Mouse (Mus musculus): ENCODE data around the gene Wrnip1. TPM values are rescaled to one million over a fixed set of nuclear protein-coding genes. Genes with fewer than 3 reads are reported as not detected.
A peak's percentile ranks its signal among the peaks of the same experiment; 100 is the strongest.

The Wrnip1 gene
- polyA plus RNA-seq, 1 experiment = 25.5 TPM

- Histone ChIP-seq H3K27me3 (replicated peaks; ENCODE audit: control insufficient read depth, insufficient read depth, low read length) (no peaks in the 10 kb centered on the region), H3K27ac (ENCODE audit: insufficient read depth, low read depth, low read length) (no peak overlapping the region), H3K4me1 (ENCODE audit: control insufficient read depth, insufficient read depth, low read length) (no peaks in the 10 kb centered on the region), H3K4me3 (ENCODE audit: insufficient read depth, low read depth, low read length) (no peak overlapping the region), H3K36me3 (ENCODE audit: control insufficient read depth, insufficient read depth, low read length) (no peaks in the 10 kb centered on the region)
- TF ChIP-seq CTCF (conservative IDR thresholded peaks at IDR 0.05; ENCODE audit: insufficient read depth, insufficient read length, low read depth, low read length) (no peak), POLR2A (IDR thresholded peaks at IDR 0.05; ENCODE audit: low read depth, low read length) (no peak)
- WGBS = 12% methylated on average over 3 of the region's 3 CpGs
- DNase-seq = peak; percentile 12
Measured at GRCm38 (mm10) chr13:32769960-32770359, 31.9 kb upstream of the Wrnip1 start.

- WGBS = 82% methylated on average over 9 of the region's 9 CpGs
- Histone ChIP-seq H3K27ac (ENCODE audit: insufficient read depth, low read depth, low read length) (no peak overlapping the region), H3K4me1 (ENCODE audit: control insufficient read depth, insufficient read depth, low read length) (no peaks in the 10 kb centered on the region), H3K4me3 (ENCODE audit: insufficient read depth, low read depth, low read length) (no peak overlapping the region), H3K36me3 (ENCODE audit: control insufficient read depth, insufficient read depth, low read length) (no peaks in the 10 kb centered on the region), H3K27me3 (replicated peaks; ENCODE audit: control insufficient read depth, insufficient read depth, low read length) (no peaks in the 10 kb centered on the region)
- DNase-seq = peak; percentile 34
- TF ChIP-seq POLR2A (IDR thresholded peaks at IDR 0.05; ENCODE audit: low read depth, low read length) = no peak
- TF ChIP-seq CTCF (conservative IDR thresholded peaks at IDR 0.05; ENCODE audit: insufficient read depth, insufficient read length, low read depth, low read length) = no peak
Measured at GRCm38 (mm10) chr13:32775889-32776288, 25.9 kb upstream of the Wrnip1 start.

GRCm38 (mm10) chr13:32776350-32776749, 25.5 kb upstream of the Wrnip1 start:
- DNase-seq = no peak
- Histone ChIP-seq H3K36me3 (ENCODE audit: control insufficient read depth, insufficient read depth, low read length) (no peaks in the 10 kb centered on the region), H3K27me3 (replicated peaks; ENCODE audit: control insufficient read depth, insufficient read depth, low read length) (no peaks in the 10 kb centered on the region), H3K4me3 (ENCODE audit: insufficient read depth, low read depth, low read length) (no peak overlapping the region), H3K27ac (ENCODE audit: insufficient read depth, low read depth, low read length) (no peak overlapping the region), H3K4me1 (ENCODE audit: control insufficient read depth, insufficient read depth, low read length) (no peaks in the 10 kb centered on the region)
- no peak for TF ChIP-seq CTCF (conservative IDR thresholded peaks at IDR 0.05; ENCODE audit: insufficient read depth, insufficient read length, low read depth, low read length)
- TF ChIP-seq POLR2A (IDR thresholded peaks at IDR 0.05; ENCODE audit: low read depth, low read length) = no peak
- 79% methylated on average over 10 of the region's 10 CpGs for WGBS

GRCm38 (mm10) chr13:32778861-32779260, 23.0 kb upstream of the Wrnip1 start:
- H3K36me3 ChIP-seq (ENCODE audit: control insufficient read depth, insufficient read depth, low read length) = no peaks in the 10 kb centered on the region
- H3K4me3 ChIP-seq (ENCODE audit: insufficient read depth, low read depth, low read length) = no peak overlapping the region
- H3K27ac ChIP-seq (ENCODE audit: insufficient read depth, low read depth, low read length) = no peak overlapping the region
- no peaks in the 10 kb centered on the region for H3K4me1 ChIP-seq (ENCODE audit: control insufficient read depth, insufficient read depth, low read length)
- no peak for TF ChIP-seq CTCF (conservative IDR thresholded peaks at IDR 0.05; ENCODE audit: insufficient read depth, insufficient read length, low read depth, low read length)
- TF ChIP-seq POLR2A (IDR thresholded peaks at IDR 0.05; ENCODE audit: low read depth, low read length) = no peak
- H3K27me3 ChIP-seq (replicated peaks; ENCODE audit: control insufficient read depth, insufficient read depth, low read length) = no peaks in the 10 kb centered on the region
- 77% methylated on average over 3 of the region's 3 CpGs for WGBS
- no peak for DNase-seq

GRCm38 (mm10) chr13:32783055-32783454, 18.8 kb upstream of the Wrnip1 start:
- no peaks in the 10 kb centered on the region for H3K36me3 ChIP-seq (ENCODE audit: control insufficient read depth, insufficient read depth, low read length)
- no peaks in the 10 kb centered on the region for H3K27me3 ChIP-seq (replicated peaks; ENCODE audit: control insufficient read depth, insufficient read depth, low read length)
- TF ChIP-seq CTCF (conservative IDR thresholded peaks at IDR 0.05; ENCODE audit: insufficient read depth, insufficient read length, low read depth, low read length) (peak; percentile 31), POLR2A (IDR thresholded peaks at IDR 0.05; ENCODE audit: low read depth, low read length) (no peak)
- DNase-seq = no peak
- H3K4me1 ChIP-seq (ENCODE audit: control insufficient read depth, insufficient read depth, low read length) = no peaks in the 10 kb centered on the region
- no peak overlapping the region for H3K27ac ChIP-seq (ENCODE audit: insufficient read depth, low read depth, low read length)
- H3K4me3 ChIP-seq (ENCODE audit: insufficient read depth, low read depth, low read length) = no peak overlapping the region
- WGBS = 55% methylated on average over 5 of the region's 5 CpGs

- Histone ChIP-seq H3K4me1 (ENCODE audit: control insufficient read depth, insufficient read depth, low read length) (no peaks in the 10 kb centered on the region), H3K36me3 (ENCODE audit: control insufficient read depth, insufficient read depth, low read length) (no peaks in the 10 kb centered on the region), H3K27me3 (replicated peaks; ENCODE audit: control insufficient read depth, insufficient read depth, low read length) (no peaks in the 10 kb centered on the region), H3K4me3 (ENCODE audit: insufficient read depth, low read depth, low read length) (no peak within 1 kb of the TSS), H3K27ac (ENCODE audit: insufficient read depth, low read depth, low read length) (no peak within 1 kb of the TSS)
- TF ChIP-seq POLR2A (IDR thresholded peaks at IDR 0.05; ENCODE audit: low read depth, low read length) (no peak), CTCF (conservative IDR thresholded peaks at IDR 0.05; ENCODE audit: insufficient read depth, insufficient read length, low read depth, low read length) (no peak)
- no peak for DNase-seq
- WGBS = 83% methylated on average over 8 of the region's 8 CpGs
Measured at GRCm38 (mm10) chr13:32783816-32784215, 18.0 kb upstream of the Wrnip1 start, which contains the start of gene Mylk4. Mylk4 (minus strand) TSS chr13:32783954.

GRCm38 (mm10) chr13:32787584-32787983, 14.3 kb upstream of the Wrnip1 start:
- H3K4me1 ChIP-seq (ENCODE audit: control insufficient read depth, insufficient read depth, low read length) = no peaks in the 10 kb centered on the region
- H3K4me3 ChIP-seq (ENCODE audit: insufficient read depth, low read depth, low read length) = no peak overlapping the region
- H3K27me3 ChIP-seq (replicated peaks; ENCODE audit: control insufficient read depth, insufficient read depth, low read length) = no peaks in the 10 kb centered on the region
- WGBS = 65% methylated on average over 2 of the region's 2 CpGs
- no peaks in the 10 kb centered on the region for H3K36me3 ChIP-seq (ENCODE audit: control insufficient read depth, insufficient read depth, low read length)
- no peak for DNase-seq
- H3K27ac ChIP-seq (ENCODE audit: insufficient read depth, low read depth, low read length) = no peak overlapping the region
- no peak for TF ChIP-seq POLR2A (IDR thresholded peaks at IDR 0.05; ENCODE audit: low read depth, low read length)
- TF ChIP-seq CTCF (conservative IDR thresholded peaks at IDR 0.05; ENCODE audit: insufficient read depth, insufficient read length, low read depth, low read length) = no peak

Measured in kidney, adult 2 months (tissue).